Mouse (Mus musculus) regulatory T cell (primary cell): ENCODE data around the gene Garnl3.

ENCODE experiments used
- in situ Hi-C: fragments of 300-600 bp; cut with MboI, MseI; formaldehyde crosslinking; loops from one replicate; pipeline ENCODE4 v1.15.1; 2025; ENCODE audit warnings: high pct_unique_total_duplicates

Gene Garnl3

DNA sequence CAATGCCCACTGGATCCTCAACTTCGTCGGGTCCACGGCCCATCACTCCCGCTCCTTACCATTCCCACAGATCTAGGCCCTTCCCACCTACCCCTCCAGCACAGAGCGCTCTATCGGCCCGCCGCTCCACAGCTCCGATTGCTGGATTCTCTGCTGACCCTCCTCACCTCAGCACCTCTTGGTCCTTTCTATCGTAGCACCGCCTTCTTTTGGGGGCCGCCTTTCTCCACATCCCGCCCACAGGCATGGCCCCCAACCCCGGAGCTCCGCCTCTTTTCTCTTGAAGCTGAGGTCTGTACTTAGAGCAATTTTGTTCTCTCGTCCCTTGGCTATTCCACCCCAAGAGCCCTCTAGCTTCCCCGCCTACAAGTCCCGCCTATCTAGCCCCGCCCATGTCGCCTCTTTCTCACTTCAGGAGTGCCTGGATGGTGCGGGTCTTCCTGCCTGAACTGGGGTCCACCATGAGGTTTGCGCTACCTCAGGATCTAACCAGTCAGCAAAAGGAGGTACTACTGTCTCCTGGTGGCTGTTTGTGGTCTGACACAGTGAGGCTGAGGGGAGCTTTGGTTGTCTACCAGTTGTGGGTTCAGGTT, at the start of gene Garnl3:
Garnl3 (minus strand) TSS at position 155 of the 593 bp plus-strand sequence.
- in situ Hi-C loops: no loop called here

DNA sequence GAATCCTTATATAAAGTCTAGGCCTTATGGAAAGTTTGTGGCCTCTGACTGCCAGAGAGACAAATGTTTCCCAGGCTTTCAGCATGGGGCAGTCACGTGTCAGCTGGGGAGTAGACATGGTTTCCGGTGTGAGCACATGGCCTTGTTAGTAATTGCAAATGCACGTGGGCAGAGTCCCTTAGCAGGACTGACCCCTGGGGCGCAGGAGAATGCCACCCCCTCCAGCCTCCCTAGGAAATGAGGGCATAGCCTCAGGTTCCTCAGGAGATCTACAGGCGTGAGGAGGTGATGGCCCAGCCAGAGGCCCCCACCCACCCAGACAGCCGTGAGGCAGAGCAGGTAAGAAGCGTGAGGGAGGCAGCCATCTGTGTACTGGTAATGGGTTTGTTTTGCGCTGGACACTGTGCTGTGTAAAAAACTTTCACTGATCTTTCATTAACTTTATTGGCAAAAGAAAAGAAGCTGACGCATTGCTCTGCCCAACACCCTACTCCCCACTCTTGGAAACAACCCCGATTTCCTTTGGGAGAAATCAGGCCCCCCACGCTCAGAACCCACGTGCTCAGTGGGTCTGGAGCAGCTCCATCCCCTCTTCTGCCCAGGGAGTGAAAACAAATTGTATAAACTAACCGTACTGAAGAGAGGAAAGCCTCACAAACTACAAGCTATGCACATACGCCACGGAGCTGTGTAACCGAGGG, 48.6 kb upstream of the Garnl3 start:
- in situ Hi-C loops: no loop called here

DNA sequence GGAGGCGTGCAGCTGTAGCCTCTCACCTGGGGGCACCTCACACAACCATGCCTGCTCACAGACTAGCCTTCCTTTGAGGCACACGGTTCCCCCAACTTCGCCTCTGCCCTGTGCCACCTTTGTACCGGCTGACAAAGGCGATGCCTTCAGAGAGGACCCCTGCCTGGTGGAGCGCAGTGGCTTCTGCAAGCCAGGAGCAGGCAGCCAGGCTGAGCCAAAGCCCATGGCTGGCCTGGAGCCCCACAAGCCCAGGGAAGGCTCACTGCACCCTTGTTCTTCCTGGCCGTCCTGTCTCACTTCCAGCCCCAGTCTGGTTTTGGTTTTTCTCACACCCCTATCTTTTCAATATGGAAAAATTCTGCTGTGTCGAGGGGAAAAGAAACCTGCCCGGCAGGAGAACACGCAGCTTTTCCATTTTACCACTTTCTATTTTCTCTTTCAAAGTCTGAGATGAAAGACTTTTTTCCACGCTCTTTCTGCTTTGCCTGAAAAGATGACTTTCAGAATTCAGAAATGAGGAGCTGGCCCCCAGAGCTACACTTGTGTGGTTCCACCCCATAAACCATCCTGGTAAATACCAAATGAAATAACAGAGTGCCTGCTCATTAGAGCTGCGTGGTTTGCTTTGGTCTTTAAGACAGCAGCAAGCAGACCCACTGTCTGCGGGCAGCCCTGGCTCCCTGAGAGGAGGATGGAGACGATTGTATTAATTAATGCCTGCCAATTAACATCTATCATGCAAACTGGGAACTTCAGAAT, 47.9 kb upstream of the Garnl3 start:
- in situ Hi-C loops: no loop called here

DNA sequence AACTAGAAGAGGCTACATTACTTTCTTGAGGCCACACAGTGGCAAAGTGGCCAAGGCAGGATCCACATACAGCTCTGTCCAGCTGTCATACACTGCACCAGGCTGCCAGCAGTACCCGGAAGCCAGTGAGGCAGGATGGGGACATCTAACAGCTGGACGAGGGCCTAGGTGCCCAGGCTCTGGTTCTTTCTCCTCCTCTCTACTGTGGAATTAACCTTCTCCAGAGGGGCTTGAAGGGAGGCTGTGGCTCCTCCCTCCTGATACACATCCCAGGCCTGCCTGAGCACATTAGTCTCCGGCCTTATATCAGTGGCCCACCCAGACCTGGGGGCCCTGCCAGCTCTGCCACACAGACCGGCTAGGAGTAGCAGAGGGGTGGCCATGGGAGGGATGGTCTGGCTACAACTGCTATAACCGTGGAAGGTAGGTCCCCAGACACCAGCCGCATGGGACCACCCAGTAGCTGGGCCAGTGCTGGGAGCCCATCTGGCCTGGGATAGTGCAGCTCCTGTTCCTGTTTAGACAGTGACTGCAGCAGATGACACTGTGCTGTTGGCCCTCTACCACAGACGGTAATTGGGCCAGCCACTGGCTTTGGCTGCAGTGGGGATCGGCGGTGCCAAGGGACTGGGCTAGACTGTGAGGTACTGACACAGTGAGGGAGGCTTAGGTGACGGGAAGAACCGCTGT, 46.9 kb upstream of the Garnl3 start:
- in situ Hi-C loops: no loop called here

DNA sequence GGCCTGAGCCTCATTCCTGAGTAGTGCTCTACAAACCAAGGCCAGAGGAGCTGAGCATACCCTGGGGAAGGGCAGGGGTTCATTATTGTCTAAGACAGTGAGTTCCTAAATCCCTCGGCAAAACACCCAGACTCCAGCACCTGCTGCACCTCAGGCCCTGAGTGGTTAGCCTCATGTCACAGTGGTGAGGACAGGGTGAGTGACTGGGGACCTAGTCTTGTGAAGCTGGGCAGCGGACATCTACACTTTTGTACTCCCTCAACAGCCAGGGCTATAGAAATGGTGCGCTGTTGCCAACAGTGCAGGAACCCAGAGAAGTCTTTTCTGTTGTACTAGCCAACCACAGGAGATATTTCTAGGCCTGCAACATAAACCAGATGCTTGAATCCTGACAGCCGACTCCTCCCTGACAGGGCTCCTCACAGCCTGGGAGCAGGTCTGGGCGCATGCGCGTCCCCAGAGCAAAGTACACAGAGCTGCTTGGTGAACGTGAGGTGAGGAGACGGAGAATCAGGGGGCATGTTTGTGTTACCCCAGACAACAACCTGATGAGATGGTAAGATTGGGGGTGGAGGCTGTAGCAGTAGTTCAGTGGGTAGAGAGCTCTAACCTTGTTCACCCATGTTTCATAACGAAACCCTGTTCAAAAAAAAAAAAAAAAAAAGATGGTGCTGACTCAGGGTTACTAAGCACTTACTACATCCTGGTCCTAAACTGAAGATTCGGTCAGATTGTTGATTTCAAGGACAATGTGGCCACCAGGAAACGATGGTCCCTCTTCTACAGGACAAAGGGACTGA, 46.2 kb upstream of the Garnl3 start:
- in situ Hi-C loops: no loop called here

DNA sequence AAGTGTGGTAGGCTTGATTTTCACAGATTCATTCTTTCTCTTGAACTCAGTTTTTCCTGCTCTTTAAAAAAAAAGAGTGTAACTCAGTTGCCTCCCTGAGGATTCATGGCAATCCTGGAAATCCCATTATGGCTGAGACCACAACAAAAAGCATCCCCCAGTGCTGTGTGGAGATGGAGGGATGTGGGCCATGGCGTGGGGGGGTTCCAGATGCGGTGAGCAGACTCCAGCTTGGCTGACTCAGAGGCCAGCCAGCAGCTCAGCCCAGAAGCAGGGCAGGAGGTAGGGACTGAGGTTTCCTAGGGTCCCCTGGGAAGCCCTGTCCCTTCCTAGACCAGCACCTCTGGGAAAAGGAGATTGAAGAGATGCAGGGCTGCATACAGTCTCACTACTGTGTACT, 45.5 kb upstream of the Garnl3 start:
- in situ Hi-C loops: no loop called here

DNA sequence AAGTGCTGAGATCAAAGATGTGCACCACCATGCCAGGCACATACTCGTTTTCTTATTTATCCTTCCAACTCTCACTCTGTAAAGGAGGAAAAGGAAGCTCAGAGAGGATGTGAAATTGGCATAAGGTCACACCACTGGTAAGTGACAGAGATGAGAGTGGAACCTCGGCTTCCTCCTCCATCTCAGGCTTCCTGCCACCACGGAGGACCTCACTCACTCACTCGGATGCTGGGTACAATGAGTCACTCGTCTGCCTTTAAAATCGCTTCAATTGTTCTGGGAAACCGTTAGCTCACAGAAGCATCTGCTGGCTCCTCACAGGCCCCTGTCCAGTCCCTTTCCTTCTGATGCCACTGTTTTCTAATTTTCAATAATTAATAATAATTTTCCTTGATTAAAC, 45.1 kb upstream of the Garnl3 start:
- in situ Hi-C loops: no loop called here

DNA sequence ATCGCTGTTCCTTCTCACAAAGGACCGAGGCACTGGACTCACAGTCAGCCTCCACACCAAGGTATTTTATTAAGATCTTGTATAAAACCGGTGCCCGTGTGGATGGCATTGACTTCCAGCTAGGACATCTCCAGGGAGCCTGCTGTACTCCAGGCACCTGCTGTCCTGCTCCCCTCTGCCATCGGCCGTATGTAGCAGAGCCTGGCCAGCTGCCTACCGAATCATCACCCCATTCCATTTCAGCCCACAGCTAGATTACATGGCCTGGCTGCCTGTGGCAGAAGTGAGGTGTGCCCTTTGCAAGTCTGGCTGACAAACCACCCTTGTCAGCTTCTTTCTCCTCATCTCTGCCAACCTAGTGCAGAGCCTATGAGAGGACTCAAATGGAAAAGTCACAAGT, 42.2 kb upstream of the Garnl3 start:
- in situ Hi-C loops: no loop called here

DNA sequence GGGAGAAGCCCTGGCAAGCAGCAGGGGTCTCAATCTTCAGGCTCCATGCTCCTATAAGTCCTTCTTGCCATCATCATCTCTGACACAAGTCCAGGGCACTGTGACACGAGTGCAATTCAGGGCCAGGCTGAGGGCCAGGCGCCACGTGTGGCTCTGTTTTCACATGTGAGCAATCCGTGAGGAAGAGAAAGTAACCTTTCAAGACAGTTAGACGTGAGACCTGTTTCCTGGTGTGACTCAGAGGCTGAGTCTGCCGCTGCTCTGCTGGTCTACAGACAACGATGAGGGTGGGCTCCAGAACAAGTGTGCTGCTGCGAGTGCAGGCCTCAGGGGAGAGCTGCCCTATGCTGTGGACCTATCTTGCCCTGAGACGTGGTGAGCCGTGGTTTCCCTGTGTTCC, 41.7 kb upstream of the Garnl3 start:
- in situ Hi-C loops: no loop called here

DNA sequence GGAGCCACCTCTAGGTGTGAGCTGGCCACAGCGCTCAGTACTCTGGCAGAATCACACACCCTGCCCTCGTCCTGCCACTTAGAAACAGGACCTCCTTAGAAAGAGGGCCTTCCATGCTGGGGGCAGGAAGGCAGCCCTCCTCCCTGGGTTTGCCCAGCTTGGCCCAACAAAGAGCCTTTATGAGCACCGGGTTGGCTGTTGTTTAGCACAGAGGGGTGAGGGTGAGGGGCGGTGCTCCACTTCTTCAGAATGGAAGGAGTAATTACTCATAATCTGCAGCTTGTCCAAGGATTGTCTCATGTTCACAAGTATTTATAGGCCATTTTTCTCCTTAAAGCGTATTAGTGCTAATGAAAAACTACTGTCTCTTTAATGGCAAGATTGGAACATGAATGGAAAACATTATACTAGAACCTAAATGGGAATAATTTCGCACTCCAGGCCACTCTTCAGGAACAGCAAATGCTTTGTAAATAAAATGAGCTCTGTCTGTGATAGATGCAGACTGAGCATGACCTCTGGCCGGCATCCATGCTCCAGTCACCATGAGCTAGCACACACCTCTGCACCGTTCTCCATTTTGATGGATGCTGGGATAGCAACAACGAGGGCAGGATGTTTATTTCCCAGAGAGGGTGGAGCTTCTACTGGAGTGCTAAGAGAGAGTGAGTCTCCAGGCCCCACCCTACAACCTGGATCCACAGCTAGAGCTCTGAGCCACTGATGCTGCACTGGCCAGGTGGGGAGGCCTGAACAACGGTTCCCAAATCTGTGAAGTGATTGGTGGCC, 39.5 kb upstream of the Garnl3 start:
- in situ Hi-C loops: no loop called here

DNA sequence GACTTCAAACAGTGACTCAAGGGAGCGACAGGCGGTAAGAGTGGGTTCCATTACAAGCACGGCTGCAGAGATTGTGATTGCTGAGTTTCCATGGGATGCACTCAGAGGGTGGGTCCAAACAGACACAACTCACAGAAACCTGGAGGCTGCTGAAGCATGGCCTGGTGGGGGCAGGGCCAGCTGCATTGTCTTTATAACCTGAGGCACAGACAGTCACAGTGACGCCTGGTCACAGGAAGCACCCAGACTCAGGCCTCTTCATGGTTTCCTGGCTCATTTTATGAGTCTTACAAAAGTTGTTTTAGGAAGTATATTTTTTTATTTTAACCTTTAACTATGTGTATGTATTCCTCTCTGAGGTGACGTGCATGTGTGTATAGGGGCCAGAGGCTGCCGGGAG, 38.0 kb upstream of the Garnl3 start:
- in situ Hi-C loops: loop anchor here (5.0 kb wide), 1 partner anchor 38 kb away; no protein-coding TSS in a partner anchor

DNA sequence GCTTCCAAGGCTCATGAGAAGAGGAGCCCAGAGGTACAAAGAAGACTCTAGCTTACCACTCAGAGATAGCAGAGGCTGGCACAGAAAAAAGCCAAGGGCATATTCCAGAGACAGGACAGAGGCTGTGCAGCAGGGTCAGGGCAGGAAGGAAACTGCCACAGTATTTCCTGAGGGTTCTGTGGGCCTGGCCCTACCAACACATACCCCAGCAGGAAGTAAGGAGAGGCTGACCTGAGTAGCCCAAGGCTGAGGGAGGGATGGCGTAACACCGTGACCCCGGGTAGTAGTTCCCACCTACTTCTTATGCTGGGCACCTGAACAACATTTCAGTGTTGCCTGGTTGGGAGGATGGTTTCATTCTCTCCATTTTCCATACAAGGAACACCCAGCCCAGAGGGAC, 35.6 kb upstream of the Garnl3 start:
- in situ Hi-C loops: loop anchor here (5.0 kb wide), 1 partner anchor 40 kb away; no protein-coding TSS in a partner anchor

DNA sequence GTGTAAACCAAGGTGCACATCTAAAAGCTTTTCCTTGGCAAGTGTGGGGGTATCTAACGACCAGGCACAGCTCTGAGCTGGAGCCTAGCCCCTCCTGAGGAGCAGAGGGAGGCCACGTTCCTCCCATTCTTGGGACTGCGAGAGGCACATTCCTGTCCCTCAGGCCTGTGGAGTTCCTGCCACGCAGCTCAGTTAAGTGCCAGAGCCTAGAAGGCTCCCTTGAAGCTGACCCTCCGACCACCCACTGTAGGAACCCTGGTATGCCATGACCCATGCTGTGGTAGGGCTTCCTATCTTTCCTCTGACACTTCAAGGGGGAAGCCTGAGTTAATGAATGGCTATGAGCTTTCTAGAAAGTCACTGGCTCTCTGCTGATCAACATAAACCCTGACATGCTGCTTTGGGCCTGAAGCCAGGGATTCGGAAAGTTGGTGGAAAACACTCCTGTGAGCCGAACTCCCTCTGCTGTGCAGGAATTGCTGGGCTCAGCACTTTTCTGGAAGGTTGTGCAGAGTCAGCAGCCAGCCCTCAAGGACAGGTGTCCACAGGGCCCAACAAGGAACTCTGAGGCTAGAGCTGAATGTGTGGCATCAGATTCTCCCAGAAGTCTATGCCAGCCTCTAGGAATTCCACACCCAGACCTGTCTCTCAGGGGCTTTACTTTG, 34.4 kb upstream of the Garnl3 start:
- in situ Hi-C loops: loop anchor here (5.0 kb wide), 1 partner anchor 41 kb away; no protein-coding TSS in a partner anchor

DNA sequence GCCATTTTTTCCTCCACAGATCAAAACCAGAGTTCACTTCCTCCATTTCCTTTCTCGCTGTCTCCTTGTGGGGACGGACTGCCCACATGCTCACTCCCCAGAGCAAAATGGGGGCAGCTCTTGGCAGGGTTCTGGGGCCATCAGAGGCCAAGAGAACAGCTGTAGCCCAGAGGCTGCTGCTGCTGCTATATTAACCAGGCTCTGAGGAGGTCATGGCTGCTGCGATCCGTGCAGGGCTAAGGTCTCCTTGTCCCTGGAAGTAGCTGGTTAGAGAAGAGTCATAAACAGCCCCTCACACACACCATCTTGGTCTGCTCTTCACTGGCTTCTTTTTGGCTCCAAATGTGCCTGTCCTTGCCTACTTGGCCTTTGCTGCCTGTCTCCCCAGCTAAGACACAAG, 33.8 kb upstream of the Garnl3 start:
- in situ Hi-C loops: loop anchor here (5.0 kb wide), 1 partner anchor 42 kb away; no protein-coding TSS in a partner anchor

DNA sequence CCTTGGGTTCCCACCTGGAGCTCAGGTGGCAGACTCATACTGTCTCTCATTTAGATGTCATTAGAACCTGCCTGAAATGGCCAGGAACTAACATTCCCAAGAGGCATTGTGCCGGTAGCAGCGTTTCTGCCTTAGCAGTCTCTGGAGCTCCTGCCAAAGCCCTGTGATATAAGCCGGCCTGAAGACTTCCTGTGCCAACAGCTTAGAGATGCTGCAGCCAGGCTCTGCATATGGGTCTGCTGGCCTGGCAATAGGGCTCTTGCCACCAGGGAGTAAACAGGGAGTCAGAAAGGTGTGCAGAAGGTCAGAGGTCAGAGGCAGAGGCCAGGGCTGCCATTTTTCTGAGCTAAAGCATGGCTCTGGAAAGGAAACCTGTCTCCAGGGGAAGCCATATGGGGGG, 33.2 kb upstream of the Garnl3 start:
- in situ Hi-C loops: loop anchor here (5.0 kb wide), 1 partner anchor 43 kb away; no protein-coding TSS in a partner anchor

DNA sequence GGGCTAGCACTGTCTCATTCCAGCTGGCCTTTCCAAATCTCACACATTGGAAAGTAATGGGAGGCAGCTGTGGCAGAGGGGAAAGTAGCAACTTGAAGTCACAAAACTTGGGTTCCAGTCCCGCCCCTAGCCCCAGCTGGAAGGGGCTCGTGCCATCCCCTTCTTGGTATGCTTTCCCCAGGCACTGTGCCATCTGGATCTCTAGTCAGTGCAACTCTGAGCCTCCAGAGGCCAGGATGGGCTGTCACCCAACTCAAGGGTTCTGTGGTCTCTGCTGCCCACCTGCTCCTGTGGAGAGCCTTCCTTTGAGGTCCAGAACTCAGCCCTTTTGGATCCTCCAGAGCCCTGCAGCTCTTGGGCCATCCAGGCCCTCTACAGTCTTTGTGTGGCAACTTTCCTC, 30.7 kb upstream of the Garnl3 start:
- in situ Hi-C loops: no loop called here

DNA sequence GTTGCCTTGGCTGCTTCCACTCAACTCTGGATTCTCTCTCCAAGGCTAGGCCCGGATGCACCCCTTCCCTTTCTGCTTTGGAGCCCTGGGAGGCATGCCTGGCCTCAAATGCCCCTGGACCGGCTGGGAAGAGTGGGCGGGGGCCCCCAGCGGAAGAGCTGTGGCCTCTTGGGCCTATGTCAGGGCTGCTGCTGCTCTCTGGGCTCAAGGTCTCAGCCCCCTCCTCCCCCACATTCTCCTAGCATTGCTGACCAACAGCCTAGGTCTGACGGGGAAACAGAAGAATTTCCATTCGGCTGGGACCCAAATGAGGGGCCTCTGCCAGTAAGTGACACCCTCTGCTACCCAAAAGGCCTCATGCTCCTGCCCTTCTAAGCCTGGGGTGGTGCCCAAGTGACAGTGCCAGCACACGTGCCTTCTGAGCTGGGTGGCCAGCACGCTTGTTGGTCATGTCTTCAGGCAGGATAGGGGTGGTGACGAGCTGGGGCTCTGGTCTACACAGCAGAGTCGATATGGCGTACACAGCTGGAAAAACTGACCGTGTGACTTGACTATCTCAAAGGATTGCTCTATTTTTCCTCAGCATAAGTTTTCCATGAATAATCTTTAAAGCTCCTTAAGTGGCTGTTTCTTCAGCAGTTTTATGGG, 29.0 kb upstream of the Garnl3 start:
- in situ Hi-C loops: no loop called here

DNA sequence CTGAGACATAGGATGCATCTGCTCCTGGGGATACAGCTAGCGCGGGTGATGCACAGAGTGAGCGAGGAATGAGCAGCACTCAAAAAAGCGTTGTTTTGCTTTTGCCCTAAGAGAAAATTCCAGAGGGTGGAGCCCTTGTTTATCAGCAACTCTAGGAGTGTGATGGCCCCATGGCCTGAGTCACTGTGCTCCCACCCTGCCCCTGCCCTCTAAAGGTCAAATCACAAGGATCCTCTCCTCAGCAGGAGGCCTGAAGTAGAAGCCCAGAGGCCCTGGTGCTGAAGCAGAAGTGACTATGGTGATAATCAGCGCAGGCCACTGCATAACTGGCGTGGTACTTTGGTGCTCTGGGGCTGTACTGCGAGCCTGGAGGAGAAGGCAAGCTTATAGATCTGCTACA, 28.1 kb upstream of the Garnl3 start:
- in situ Hi-C loops: loop anchor here (5.0 kb wide), 1 partner anchor 193 kb away; no protein-coding TSS in a partner anchor

DNA sequence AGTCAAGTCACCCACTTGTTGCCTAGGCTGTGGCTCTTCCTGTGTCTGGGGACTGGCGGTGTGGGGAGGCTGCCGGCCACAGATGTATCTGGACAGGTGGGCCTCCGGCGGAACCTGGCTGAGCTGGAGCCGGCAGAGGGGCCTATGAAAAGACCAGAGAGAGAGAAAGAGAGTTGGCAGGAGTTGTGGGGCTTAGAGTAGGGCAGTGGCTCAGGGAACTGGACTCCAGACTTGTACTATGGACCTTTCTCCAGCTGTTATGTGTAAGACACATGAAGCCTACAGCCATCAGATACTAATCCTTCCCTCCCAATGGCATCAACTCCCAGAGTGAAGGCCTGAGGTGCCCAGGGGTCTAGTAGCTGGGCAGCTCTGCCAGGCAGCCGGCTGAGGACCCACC, 27.4 kb upstream of the Garnl3 start:
- in situ Hi-C loops: loop anchor here (5.0 kb wide), 1 partner anchor 193 kb away; no protein-coding TSS in a partner anchor
